Comparison of ENCODE assay signal across 28 mouse cellular contexts in genomic region chr1:191738726-191739125, GRCm38 (mm10). TPM values are rescaled to one million over a fixed set of nuclear protein-coding genes. Genes with fewer than 3 reads are reported as not detected.
DNase-seq lines count a peak whose midpoint lies in the region; ATAC-seq and TF ChIP-seq lines count a peak whose summit lies in the region.
"Had no signal": no experiment of that assay in that cellular context is flagged by ENCODE, and none has a peak within 500 bp of the region (broad histone marks: within the 10 kb centered on the region; RNA-seq: fewer than 3 reads in every experiment).

No protein-coding gene starts in this region.

- 65% methylated on average over 2 of the region's 2 CpGs for WGBS in liver, postnatal 0 days (ENCODE audit: insufficient replicate concordance)
- 85% methylated on average over 2 of the region's 2 CpGs for WGBS in liver, embryonic 11.5 days
- WGBS in intestine, embryonic 16.5 days, result 81% methylated on average over 2 of the region's 2 CpGs

- no peak overlapping the region for H3K27ac ChIP-seq in liver, postnatal 0 days (ENCODE audit: low read depth)
- H3K27ac ChIP-seq in liver, embryonic 11.5 days (ENCODE audit: low read depth, low read length), result no peak overlapping the region
- H3K27ac ChIP-seq in intestine, embryonic 16.5 days (ENCODE audit: low read length), result no peak overlapping the region
- H3K27ac ChIP-seq: embryonic facial prominence, embryonic 10.5 days; embryonic facial prominence, embryonic 13.5 days; heart, embryonic 15.5 days; hindbrain, embryonic 14.5 days; hindbrain, postnatal 0 days had no signal

- peak; percentile 59; the same call in 1 of the 2 replicates for ATAC-seq in liver, postnatal 0 days
- ATAC-seq in liver, embryonic 11.5 days (replicated peaks; ENCODE audit: low FRiP score), result no peak
- peak; percentile 66; the same call in 1 of the 2 replicates for ATAC-seq in intestine, embryonic 16.5 days
- ATAC-seq: forebrain, embryonic 14.5 days; hindbrain, postnatal 0 days had no signal

- TF ChIP-seq POLR2A in myocyte (IDR thresholded peaks at IDR 0.05; ENCODE audit: insufficient read length, low read depth), result no peak

- H3K4me2 ChIP-seq in liver, postnatal 0 days (ENCODE audit: low read depth, low read length), result no peak overlapping the region
- H3K4me2 ChIP-seq in liver, embryonic 11.5 days, result no peak overlapping the region
- H3K4me2 ChIP-seq in intestine, embryonic 16.5 days (ENCODE audit: low read depth, low read length), result no peak overlapping the region
- peak overlapping the region; percentile 39 for H3K4me2 ChIP-seq in myocyte (ENCODE audit: low read depth)
- H3K4me2 ChIP-seq: embryonic facial prominence, embryonic 13.5 days; heart, embryonic 12.5 days; heart, embryonic 15.5 days; hindbrain, embryonic 14.5 days had no signal

- H3ac ChIP-seq in myocyte (ENCODE audit: control insufficient read depth, insufficient read length), result no peak overlapping the region

- no peak overlapping the region for H3K4me3 ChIP-seq in liver, postnatal 0 days (ENCODE audit: low read depth, low read length)
- H3K4me3 ChIP-seq in liver, embryonic 11.5 days (ENCODE audit: low read depth, low read length), result no peak overlapping the region
- H3K4me3 ChIP-seq in intestine, embryonic 16.5 days (ENCODE audit: low read length), result no peak overlapping the region
- H3K4me3 ChIP-seq in myocyte, result no peak overlapping the region
- H3K4me3 ChIP-seq: embryonic facial prominence, embryonic 10.5 days; embryonic facial prominence, embryonic 13.5 days; erythroblast, embryonic 14.5 days; heart, embryonic 12.5 days; heart, embryonic 15.5 days had no signal

- H3K4me1 ChIP-seq in liver, postnatal 0 days (ENCODE audit: insufficient read depth), result peaks cover 29% of the 10 kb centered on the region
- peaks cover 5% of the 10 kb centered on the region for H3K4me1 ChIP-seq in liver, embryonic 11.5 days (replicated peaks; ENCODE audit: control insufficient read depth, insufficient read depth, low read length)
- peaks cover 7% of the 10 kb centered on the region for H3K4me1 ChIP-seq in intestine, embryonic 16.5 days (ENCODE audit: control insufficient read depth, insufficient read depth, low read length)

- H3K79me2 ChIP-seq in myocyte (ENCODE audit: control insufficient read depth, insufficient read depth), result peaks cover 38% of the 10 kb centered on the region

- DNase-seq in liver, postnatal 0 days, result peak; percentile 41
- DNase-seq in liver, embryonic 11.5 days (ENCODE audit: low spot score), result no peak
- DNase-seq in heart, postnatal 14 days, result no peak
- DNase-seq in urinary bladder, postnatal 14 days (ENCODE audit: low spot score), result no peak
- DNase-seq in Muller cell, postnatal 12 days (ENCODE audit: inconsistent ontology term), result no peak
- DNase-seq: adrenal gland, adult 2 months; adrenal gland, postnatal 14 days; B cell, adult 2 months; cerebellum, adult 11 months; cerebellum, adult 2 months; cerebellum, adult 9-11 months; cerebellum, postnatal 36 days; embryo, embryonic 11 days; gastrocnemius, postnatal 25 days; heart, postnatal 10 days; heart, postnatal 4 days had no signal

- H3K9me3 ChIP-seq in liver, postnatal 0 days (ENCODE audit: low read length), result no peaks in the 10 kb centered on the region
- no peaks in the 10 kb centered on the region for H3K9me3 ChIP-seq in liver, embryonic 11.5 days (ENCODE audit: control insufficient read depth, low read length)
- no peaks in the 10 kb centered on the region for H3K9me3 ChIP-seq in intestine, embryonic 16.5 days (ENCODE audit: control insufficient read depth, low read length)
- H3K9me3 ChIP-seq: embryonic facial prominence, embryonic 10.5 days; embryonic facial prominence, embryonic 13.5 days; G1E; heart, embryonic 12.5 days; heart, embryonic 15.5 days had no signal

- H3K36me3 ChIP-seq in liver, postnatal 0 days (replicated peaks; ENCODE audit: insufficient read depth, low read length), result peaks cover 3% of the 10 kb centered on the region
- no peaks in the 10 kb centered on the region; the same call in 1 of the 2 replicates for H3K36me3 ChIP-seq in liver, embryonic 11.5 days (ENCODE audit: control insufficient read depth, insufficient read depth, low read length)
- no peaks in the 10 kb centered on the region for H3K36me3 ChIP-seq in intestine, embryonic 16.5 days (ENCODE audit: control insufficient read depth, insufficient read depth, low read length)
- H3K36me3 ChIP-seq in myocyte (ENCODE audit: control insufficient read depth, insufficient read depth), result peaks cover under 1% of the 10 kb centered on the region
- H3K36me3 ChIP-seq: G1E; heart, embryonic 15.5 days had no signal

- intact Hi-C loops in heart, postnatal 14 days (cut with DNase I), result no loop called here

- TF ChIP-seq EP300 in liver, postnatal 0 days (IDR thresholded peaks at IDR 0.05; ENCODE audit: low read depth), result no peak

- no peak overlapping the region for H3K9ac ChIP-seq in liver, postnatal 0 days (replicated peaks)
- no peak overlapping the region for H3K9ac ChIP-seq in liver, embryonic 11.5 days (ENCODE audit: low read depth, low read length)
- H3K9ac ChIP-seq in intestine, embryonic 16.5 days (ENCODE audit: low read depth, low read length), result no peak overlapping the region
- H3K9ac ChIP-seq: embryonic facial prominence, embryonic 13.5 days; heart, embryonic 12.5 days; heart, embryonic 15.5 days; hindbrain, embryonic 14.5 days had no signal

- no peaks in the 10 kb centered on the region for H3K27me3 ChIP-seq in liver, postnatal 0 days (ENCODE audit: insufficient read depth, low read length)
- no peaks in the 10 kb centered on the region for H3K27me3 ChIP-seq in liver, embryonic 11.5 days (replicated peaks; ENCODE audit: control insufficient read depth, insufficient read depth, low read length)
- no peaks in the 10 kb centered on the region for H3K27me3 ChIP-seq in intestine, embryonic 16.5 days (replicated peaks; ENCODE audit: control insufficient read depth, insufficient read depth, low read length)
- H3K27me3 ChIP-seq in myocyte (ENCODE audit: control insufficient read depth, insufficient read depth, insufficient read length), result no peaks in the 10 kb centered on the region
- H3K27me3 ChIP-seq: CH12.LX; embryonic facial prominence, embryonic 13.5 days; heart, embryonic 12.5 days; heart, embryonic 15.5 days had no signal

- no peak for TF ChIP-seq CTCF in liver, postnatal 0 days (IDR thresholded peaks at IDR 0.05; ENCODE audit: low read depth)

TF ChIP-seq in myocyte, 11 proteins besides CTCF, POLR2A, EP300 and RAD21:
- TF ChIP-seq TCF3 (IDR thresholded peaks at IDR 0.05; ENCODE audit: insufficient read length, low read depth) (no peak), CEBPB (IDR thresholded peaks at IDR 0.05; ENCODE audit: insufficient read depth, poor library complexity, severe bottlenecking) (no peak), MYOD1 (IDR thresholded peaks at IDR 0.05; ENCODE audit: control insufficient read depth in 1 of 3, insufficient read length in 2 of 3, low read depth in 2 of 3) (no peak)

RNA-seq across cellular contexts. Expression of gene Lpgat1, which starts 21.1 kb away (rescaled TPM):
- polyA plus RNA-seq in liver, postnatal 0 days (2015; fragmentation: Nextera tagmentation; extraction: Ambion mirVana), result 95.0 and 102 TPM in 2 replicates
- polyA plus RNA-seq in liver, embryonic 11.5 days (2014; fragmentation: Nextera tagmentation; extraction: Ambion mirVana), result 22.1 and 25.5 TPM in 2 replicates
- polyA plus RNA-seq in intestine, embryonic 16.5 days (2015; fragmentation: Nextera tagmentation; extraction: Ambion mirVana), result 10.4 and 11.2 TPM in 2 replicates
- polyA plus RNA-seq in myocyte (2012; fragmentation: generic; extraction: Trizol), result 16.3 TPM
- total RNA-seq in heart, postnatal 14 days (2021), result 10 to 100 TPM; 84.8 to 91.7 TPM
- polyA plus RNA-seq: G1E had no signal
